Mouse (Mus musculus) urinary bladder, postnatal 4 days (tissue): Measurements from ENCODE around the gene Ahctf1.
"Not testable (repeated sequence)": the region's sequence is repeated elsewhere in the genome, so short reads cannot be mapped to it uniquely, and the experiment has no call there.

ENCODE experiments used
- DNase-seq, 2 experiments: peaks; one replicate each; pipeline ENCODE4 v3.0.0; 2021 to 2022; ENCODE audit warnings: low spot score in 2 of 2

Gene Ahctf1

DNA sequence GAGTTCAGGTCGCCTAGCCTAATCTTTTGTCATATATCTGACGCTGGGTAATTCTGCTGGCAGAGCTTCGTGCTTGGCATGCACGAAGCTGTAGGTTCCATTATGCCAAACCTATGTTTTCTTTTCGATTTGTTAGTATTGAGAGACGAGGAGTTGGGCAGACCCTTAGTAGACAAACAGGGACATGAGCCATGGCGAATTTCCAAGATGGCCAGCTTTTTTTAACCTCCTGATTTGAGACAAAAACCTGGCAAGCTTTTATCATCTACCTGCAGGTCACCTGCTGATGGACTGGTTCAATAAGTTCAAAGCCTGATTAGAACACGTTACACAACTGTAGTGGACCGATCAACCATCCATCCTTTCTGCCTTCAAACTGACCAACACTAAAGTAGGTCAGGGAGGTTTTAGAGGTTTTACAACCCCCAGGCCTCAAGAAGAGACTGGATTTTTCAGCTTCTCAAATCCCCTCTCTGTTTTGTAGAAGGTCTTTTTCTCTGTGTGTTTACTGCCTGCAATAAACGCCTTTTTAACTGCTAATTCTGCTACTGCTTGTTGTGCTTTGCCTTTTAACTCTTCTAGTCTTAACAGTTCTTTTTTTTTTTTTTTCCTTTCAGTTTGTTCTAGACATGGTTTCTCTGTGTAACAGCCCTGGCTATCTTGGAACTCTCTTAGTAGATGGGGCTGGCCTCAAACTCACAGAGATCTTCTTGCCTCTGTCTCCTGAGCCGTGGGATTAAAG lies 831 bp upstream of the Ahctf1 start:
- no peak for DNase-seq

DNA sequence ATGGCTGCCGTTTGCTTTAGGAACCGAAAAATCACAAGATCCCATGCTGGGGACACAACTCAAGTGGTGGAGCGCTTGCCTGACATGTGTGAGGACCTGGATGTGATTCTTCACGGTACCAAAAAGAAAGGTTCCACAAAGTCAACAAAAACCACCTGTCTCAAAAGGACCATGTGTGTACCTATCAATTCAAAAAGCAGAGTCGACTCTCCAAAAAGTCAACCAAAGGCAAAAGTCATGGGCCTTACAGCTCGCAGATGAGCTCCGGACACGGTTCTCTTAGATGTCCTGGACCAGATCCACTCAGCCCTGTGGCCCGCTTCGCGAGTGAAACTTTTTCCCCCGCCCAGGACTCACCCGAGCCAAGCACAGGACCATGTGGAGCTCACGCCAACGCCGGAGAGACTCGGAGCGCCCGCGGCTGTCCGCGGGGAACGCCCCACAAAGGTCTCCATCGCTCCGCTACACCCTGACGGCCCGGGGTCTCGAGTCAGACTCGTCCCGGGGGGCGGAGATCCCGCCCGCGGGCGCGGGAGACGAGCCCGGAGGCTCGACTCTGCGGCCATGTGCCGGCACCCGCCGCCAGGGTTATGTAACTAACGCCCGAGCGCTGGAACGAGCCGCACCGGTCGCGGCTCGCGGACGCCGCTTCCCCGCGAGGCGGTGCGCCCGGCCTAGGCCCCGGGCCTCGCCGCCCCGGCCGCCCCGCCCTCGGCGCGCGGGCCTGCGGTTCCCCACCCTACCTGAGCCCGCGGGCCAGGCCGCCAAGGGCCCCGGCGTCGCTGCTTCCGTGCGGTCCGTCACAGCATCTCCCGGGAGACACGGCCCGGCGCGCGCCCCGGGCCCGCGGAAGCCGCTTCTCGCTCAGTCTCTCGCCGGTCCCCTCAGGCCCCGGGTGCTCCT lies 619 bp downstream of the Ahctf1 start, which contains the start of gene Gm10518:
Gene Gm10518, plus strand, starts transcription at position 767 of the 903 bp plus-strand sequence.
- peak; percentile 60 to 65 for DNase-seq

DNA sequence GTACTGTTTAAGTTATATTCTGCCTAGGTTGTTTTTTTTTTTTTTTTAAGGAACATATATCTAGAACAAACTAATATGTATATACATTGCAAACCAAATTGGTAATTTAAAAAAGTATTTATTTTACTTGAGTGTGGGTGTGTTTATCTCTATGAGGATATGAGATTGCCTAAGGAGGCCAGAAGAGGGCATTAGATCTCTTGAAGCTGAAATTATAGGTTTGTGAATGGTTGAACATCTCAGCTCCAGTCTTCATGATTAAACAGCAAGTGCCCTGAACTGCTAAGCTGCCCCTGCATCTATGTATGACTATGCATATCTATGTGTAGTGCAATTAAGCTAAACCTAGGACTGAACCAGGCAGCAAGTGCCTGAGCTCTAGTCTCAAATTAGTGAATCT lies 4.7 kb downstream of the Ahctf1 start:
- DNase-seq = no peak

DNA sequence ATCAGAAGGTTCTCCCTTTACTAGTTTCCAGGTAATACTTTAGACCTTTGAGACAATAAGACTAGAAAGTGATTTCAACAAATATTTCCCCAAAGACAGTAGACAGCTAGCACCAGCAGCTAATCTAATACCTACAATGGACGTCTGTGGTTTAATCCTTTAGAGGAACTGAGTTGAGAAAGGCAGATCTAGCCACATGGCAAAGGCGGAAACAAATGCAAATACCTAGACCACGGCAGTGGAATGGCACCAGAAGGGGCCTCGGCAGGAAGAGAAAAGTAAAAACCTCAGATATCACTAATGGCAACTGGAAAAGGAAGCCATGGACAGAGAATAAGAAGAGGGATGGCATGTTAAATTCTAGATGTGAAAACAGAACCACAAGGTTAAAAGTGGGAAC lies 16.2 kb downstream of the Ahctf1 start:
- no peak for DNase-seq

DNA sequence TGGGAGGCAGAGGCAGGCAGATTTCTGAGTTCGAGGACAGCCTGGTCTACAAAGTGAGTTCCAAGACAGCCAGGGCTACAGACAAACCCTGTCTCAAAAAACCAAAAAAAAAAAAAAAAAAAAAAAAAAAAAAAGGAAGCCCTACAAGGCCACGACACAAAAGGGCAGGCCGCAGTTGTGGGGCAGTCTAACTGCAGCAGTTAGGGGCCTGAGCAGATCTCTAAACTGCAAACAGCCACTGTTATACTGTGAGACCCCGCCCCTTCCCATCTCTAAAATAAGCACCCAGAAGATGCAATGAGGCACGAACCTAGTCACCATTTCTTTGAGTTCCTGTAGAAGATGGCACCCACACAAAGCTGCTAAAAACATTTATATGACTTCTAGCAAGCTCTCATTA lies 18.0 kb downstream of the Ahctf1 start:
- no peak for DNase-seq

DNA sequence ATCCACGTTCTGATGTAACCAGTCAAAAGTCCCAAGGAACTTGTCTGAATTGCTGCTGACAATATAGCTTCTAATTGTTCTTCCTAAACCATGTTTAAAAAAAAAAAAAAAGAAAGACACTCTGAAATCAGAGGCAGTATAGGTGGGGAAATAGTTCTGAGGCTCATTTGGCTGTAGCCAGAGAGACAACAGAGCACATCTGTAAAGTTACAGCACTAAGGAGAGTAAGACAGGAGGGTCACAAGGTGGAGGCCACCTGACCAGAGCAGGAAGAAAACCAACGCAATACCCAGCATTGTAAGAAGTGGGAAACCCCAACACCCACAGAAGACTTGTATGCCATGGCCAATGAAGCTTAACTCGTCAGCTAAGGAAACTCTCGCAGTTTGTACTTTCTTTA lies 19.4 kb downstream of the Ahctf1 start:
- no peak for DNase-seq

DNA sequence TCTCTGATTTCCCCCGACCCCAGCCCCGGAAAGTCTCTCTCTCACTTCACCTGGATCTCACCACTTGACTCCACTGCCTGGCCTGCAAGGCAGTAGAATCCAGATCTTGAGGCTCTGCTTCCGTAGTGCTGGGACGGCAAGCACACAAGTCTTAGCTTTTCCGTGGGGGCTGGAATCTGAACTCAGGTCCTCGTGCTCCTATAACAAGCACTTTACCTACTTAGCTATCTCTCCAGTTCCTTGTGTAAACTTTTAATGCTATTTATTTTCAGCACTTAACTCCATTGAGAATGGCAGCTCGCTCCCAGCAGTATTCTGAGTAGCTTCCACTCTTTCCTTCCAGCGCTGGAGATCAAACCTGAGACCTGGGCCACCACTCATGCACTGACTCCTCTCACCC lies 26.6 kb downstream of the Ahctf1 start:
- no peak for DNase-seq

DNA sequence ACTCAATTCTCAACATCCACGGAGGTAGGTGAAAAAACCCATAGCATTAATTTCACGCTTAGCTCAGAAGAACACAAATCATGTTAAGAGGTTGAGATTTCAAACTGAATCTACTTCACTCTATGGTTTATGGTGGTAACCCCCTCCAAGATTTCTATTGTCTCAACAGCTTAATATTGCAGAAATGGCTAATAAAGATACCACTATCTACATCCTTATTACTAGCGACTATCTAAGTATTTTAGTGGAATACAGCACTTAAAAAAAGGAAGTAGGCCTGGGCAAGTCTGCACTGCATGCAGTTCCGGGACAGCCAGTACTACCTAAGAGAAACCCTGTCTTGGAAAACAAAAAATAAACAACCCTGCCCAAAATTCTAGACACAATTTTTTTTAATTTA lies 42.9 kb downstream of the Ahctf1 start:
- no peak for DNase-seq

DNA sequence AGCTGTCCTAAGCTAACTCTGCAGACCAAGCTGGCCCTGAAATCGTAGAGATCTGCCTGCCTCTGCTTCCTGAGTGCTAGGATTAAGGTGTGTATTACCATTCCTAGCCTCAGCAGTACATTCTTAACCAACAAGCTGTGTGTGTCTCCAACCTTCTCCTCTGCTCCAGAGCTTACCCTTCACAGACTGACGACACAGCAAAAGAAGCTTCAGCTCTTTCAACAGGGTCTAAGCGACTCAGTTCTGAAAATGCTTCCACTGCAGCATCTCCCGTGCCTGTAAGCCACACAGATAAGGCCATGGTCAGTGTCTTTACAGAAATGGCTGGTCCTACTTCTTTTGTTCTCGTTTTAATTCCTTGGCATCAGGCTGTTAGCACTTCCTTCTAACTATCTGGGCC lies 43.4 kb downstream of the Ahctf1 start:
- no peak for DNase-seq

DNA sequence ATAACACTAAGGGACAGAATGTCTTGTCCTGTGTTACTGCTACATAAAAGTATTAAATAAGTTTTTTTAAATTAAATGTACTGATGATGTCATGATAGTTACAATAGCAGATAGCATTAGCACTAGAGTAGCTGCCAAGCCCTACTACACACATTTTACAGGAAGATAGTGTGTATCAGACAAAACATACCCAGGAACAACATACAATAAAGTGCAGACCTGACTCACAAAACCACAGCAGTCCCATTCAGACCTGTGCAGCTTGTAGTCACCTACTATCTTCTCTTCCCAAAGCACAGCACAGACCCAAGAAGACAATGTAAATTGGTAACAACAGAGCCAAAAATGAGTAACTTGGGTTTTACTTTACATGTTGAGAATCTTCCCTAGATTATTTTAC lies 47.0 kb downstream of the Ahctf1 start:
- DNase-seq = no peak

DNA sequence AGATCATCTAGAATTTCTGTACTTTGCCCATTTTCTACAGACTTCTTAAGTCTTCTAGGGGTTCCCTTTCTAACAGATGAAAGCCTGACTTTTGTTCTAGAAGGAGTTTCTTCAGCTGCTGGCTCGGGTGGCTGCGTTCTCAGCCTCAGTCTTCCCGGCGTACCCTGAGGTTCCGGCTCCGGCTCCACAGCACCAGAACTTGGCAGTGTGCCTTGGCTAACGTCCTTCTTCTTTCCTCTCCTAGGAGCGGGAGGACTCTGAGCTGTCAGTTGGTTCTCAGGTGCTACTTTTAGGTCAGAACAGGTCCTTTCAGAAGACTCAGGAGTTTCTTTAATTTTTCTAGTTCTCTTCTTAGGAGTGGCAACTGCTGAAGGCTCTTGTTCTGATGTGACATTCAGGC lies 50.5 kb downstream of the Ahctf1 start:
- no peak for DNase-seq

DNA sequence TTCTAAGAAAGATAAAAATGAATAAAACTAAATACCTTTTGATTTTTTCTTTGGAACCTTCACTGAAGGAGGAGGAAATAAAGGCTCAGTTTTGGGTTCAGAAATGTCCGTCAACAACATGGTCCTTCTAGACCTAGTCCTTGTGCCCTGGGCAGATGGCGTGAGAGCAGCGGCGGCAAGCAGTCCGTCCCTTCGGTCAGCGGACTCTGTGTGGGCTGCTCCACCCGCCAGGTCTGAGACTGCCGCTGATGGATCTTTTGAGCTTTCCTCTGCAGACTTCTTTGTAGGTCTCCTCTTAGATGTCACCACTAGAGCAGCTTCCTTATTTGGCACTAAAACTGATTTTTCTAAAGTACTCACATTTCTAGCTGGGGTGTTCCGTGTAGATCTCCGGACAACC lies 51.2 kb downstream of the Ahctf1 start:
- no peak for DNase-seq

DNA sequence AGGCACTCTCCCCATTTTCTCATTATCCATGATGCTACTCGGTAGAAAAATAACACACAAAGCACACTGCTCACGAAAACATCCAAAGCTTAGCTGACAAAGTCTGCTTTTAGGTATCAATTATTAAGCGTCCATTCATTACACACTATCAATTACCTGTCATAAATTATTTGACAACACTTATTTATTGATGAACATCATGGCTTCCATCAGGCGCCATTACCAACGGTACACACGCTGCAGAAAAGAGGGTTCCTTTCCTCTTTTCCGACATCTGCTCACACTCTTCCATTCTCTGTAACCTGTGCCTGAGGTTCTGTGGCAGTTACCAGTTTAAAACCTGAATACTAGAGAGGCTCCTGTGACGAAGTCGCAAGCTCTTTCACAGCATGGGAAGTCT lies 58.3 kb downstream of the Ahctf1 start, which contains the start of gene Kif28:
Gene Kif28, minus strand, starts transcription at position 101 of the 400 bp plus-strand sequence.
- DNase-seq = no peak

DNA sequence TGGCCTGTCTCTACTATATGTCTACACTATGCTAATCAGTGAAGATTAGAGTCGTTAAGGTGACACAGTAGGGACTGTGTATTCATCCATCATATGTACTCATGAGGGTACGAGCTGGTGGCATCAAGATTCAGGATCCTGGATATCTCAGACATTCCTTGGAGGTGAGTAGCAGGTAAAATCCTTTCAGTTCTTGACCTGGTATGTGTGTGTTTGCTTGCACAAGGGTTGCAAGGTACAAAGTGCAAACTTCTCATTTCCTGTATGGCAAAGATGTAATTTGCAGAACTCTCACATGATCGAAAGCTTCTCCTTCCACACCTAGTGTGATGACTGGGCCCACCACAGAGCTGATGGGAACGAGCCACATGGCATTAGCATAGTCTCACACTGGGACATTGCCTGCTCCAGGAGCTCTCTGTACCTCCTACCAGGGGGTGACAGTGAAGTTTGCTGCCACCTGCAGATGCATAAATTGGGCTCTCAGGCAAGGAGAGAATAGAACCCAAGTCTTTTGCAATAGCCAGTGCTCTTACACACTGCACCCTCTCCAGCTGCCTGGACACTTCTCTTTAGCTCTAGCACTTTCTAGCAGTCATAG lies 59.8 kb downstream of the Ahctf1 start:
- no peak for DNase-seq

DNA sequence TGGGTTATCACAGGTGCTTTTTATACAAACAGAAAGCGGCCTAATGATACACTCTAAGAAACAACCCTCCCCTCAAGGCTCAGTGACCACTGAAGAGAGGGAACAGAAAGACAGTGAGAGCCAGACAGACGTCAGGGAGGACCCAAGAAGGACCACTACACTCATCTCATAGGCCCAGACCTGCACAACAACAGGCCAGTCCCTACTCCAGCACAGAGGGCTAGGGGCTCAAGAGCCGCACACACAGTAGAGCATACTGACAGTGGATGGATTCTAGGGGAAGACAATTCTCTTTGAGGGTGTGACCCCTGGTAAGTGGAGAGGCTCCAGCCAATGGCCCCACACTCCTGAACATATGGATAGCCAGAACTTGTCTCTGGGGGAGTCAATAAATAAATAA lies 67.0 kb downstream of the Ahctf1 start:
- DNase-seq = no peak

DNA sequence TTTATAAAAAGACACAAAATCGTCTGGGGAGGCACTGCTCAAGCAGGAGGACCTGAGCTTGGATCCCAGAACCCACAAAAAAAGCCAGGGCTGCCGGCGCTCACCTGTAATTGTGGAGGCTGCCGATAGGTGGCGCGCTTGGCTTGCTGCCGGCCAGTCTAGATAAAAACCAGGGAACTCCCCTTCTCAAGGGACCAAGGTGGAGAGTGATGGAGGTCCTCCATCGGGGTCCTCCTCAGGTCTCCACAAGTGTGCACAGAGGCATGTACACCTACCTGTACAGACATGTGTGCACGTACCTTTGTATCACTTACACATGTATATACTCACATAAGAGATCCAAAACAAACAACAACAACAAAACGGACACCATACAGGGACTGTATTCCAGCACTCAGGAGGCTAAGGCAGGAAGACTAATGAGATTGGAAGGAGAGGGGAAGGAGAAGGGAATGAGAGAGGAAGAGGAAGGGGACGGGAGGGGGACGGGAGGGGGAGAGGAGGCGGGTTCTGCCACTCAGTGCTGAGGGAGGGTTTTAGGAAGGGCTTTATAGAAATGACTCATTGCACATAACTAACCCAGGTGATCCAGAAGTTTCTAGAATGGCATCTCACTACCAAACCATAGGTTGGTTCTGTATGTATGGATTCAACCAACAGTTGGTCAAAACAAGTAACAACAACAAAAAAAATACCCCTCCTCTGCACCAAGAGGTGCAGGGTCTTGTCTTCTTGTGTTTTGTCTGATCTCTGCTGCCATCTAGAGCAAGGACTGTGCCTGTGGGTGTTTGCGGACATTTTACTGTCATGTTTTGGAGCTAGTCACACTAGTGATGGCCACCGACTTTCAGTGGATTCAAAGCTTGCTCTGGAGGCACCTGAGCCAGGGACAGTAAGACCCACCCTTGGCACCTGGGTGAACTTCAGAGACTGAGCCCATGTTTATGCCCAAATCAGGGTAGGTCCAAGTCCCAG lies 68.7 kb downstream of the Ahctf1 start:
- DNase-seq = peak; percentile 44 to 69

DNA sequence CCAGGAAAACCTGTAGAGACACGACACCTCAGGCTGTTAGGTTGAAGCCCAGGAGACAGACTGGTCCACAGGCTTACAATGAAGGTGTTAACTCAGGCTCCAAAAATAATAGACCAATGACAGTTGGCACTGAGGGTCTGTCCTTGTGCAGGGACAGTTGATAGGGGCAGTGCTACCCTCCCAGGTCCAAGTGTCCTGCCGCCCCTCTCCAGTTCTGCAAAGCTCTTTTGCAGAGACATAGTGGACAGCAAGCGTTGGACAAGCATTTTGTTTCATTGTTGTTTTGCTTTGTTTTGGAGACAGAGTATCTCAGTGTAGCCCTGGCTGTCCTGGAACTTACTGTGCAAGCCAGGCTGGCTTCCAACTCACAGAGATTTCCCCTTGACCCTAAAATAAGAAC lies 72.1 kb downstream of the Ahctf1 start:
- no peak for DNase-seq

DNA sequence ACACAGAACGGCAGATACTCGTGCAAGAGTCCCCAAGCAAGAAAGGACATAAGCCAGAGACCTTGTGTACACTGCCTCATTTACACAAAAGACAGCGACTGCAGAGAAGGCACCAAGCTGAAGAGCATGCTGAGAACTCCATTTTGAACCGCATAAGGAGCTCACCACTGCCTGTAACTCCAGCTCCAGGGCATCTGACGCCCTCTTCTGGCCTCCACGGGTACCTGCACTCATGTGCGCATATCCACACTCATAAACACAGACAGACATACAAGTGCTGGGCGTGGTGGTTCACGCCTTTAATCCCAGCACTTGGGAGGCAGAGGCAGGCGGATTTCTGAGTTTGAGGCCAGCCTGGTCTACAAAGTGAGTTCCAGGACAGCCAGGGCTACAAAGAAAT lies 74.8 kb downstream of the Ahctf1 start:
- DNase-seq = no peak

DNA sequence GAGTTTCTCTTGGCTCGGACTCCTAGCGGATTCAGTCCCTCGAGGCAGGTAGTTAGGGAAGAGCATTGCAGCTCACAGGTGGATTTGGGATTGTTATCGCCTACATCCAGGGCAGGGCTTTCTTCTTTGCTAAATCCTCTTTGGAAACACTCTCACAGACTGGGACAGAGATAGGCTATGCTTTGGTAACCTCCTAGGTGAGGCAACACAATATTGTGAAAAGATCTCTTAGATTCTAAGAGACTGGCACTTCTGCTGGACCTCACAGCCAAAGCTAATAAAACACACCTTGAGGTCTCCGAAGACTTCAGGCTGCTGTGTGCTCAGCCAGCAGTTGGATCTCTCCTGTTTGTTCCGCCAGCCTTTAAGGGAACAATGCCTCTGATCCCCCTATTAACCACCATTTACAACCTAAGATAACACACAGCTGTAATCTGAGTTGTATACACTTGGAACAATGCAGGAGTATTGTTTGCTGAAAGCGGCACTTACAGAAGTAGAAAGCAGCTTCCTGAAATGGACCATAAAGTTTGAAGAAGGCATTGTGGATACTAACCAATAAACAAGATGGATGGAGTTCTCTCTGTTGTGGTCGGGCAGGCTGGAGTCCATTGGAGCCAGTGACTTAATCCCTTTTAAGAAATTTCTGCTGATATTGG lies 80.5 kb downstream of the Ahctf1 start:
- no peak for DNase-seq

DNA sequence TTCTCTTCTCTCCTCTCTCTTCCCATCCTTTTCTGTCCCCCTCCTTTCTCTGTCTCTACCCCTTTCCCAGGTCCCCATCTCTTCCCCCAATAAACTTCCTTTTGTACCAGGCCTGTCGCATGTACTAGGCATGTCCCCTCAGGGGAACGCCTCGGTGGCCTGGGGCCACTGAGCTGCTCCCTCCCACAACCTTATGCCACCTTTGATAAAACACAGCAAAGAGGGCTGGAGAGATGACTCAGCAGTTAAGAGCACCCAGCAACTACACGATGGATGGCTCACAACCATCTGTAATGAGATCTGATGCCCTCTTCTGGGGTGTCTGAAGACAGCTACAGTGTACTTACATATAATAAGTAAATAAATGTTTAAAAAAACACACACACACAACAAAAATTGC lies 87.7 kb downstream of the Ahctf1 start:
- no peak for DNase-seq

DNA sequence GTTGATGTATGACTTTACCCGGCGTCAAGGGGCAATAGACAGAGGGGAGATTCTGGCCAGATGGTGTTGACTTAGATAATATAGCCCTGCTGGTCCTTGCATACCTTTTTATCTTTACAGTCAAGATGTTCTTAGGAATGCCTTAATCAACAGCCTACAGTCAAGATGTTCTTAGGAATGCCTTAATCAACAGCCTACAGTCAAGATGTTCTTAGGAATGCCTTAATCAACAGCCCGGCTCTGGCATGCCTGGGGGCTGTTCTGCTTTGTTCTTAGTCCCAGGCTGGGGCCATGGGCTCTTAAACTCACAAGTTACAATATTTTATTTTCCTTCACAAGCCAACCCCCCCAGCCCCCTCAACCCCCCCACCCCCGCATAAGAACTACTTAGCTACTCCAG lies 88.2 kb downstream of the Ahctf1 start:
- DNase-seq = not testable (repeated sequence)
